Mouse (Mus musculus) embryonic facial prominence, embryonic 10.5 days (tissue): ENCODE data around the gene Afmid. TPM values are rescaled to one million over a fixed set of nuclear protein-coding genes. Genes with fewer than 3 reads are reported as not detected.

Experiments used
- DNase-seq: peaks from one replicate; pipeline ENCODE4 v3.0.0-alpha.2; 2017; ENCODE audit warnings: low spot score
- H3K27ac ChIP-seq: fragments of 300-500 bp; sonication (generic); replicated peaks from 2 replicates; pipeline ENCODE4 v1.5.1; 2016; ENCODE audit warnings: mild to moderate bottlenecking
- H3K27me3 ChIP-seq: fragments of 300-500 bp; sonication (generic); replicated peaks from 2 replicates; pipeline ENCODE4 v1.6.1; 2016; ENCODE audit warnings: low read depth, mild to moderate bottlenecking; ENCODE audit not compliant: poor library complexity, severe bottlenecking
- H3K36me3 ChIP-seq: fragments of 300-500 bp; sonication (generic); replicated peaks from 2 replicates; pipeline ENCODE4 v1.6.1; 2016; ENCODE audit warnings: mild to moderate bottlenecking, moderate library complexity
- H3K4me1 ChIP-seq: fragments of 300-500 bp; sonication (generic); 2 replicates; pipeline ENCODE4 v1.6.1; 2016
- H3K4me3 ChIP-seq: fragments of 300-500 bp; sonication (generic); 2 replicates; pipeline ENCODE4 v1.5.1; 2016; ENCODE audit warnings: mild to moderate bottlenecking, moderate library complexity
- H3K9me3 ChIP-seq: fragments of 300-500 bp; sonication (generic); 2 replicates; pipeline ENCODE4 v1.6.1; 2016; ENCODE audit warnings: mild to moderate bottlenecking
- WGBS: fragments of 180-500 bp; shearing (Covaris S2); methylation state at CpG from one replicate; pipeline ENCODE4 v1.1.7; 2016; 5-methylcytosine and 5-hydroxymethylcytosine counted together
- polyA plus RNA-seq: library from polyadenylated mRNA; unstranded; fragments of >200 nt; fragmentation: Nextera tagmentation; extraction: Ambion mirVana; gene quantifications from 2 replicates; pipeline ENCODE4 v1.2.1, GENCODE M21; 2016

Gene Afmid
- polyA plus RNA-seq, 1 experiment from 2014 or later = 3.5 TPM

- WGBS = 85% methylated on average over 8 of the region's 8 CpGs
- no peak for DNase-seq
Observed at GRCm38 (mm10) chr11:117819095-117819494, 6.6 kb upstream of the Afmid start.

DNA sequence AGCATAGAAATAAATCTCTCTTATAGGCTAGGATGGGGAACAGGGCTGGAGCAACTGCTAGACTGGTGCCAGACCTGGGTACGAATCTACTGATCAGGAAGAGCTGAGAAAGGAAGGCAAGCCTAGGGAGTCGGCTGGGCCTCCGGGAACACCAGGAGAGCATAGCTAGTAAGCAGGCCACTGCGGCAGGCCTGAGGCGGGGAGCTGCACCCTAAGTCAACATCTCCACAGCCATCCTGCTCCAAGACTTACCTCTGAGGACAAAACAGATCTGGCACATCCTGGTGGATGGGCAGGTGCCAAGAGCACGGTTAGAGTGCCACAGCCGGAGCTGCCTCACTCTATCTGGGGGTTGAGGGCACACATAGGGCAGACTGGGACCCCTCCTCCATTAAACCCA lies 5.6 kb upstream of the Afmid start:
- Histone ChIP-seq H3K4me1 (peaks cover 32% of the 10 kb centered on the region), H3K4me3 (no peak overlapping the region), H3K36me3 (peaks cover 91% of the 10 kb centered on the region), H3K9me3 (no peaks in the 10 kb centered on the region), H3K27ac (no peak overlapping the region), H3K27me3 (no peaks in the 10 kb centered on the region)
- WGBS = 94% methylated on average over 7 of the region's 7 CpGs
- DNase-seq = no peak

More at GRCm38 (mm10) chr11:117819095-117819494, 6.6 kb upstream of the Afmid start:
- Histone ChIP-seq H3K9me3 (no peaks in the 10 kb centered on the region), H3K36me3 (peaks cover 100% of the 10 kb centered on the region), H3K27me3 (no peaks in the 10 kb centered on the region), H3K27ac (no peak overlapping the region), H3K4me3 (no peak overlapping the region), H3K4me1 (peaks cover 22% of the 10 kb centered on the region)

DNA sequence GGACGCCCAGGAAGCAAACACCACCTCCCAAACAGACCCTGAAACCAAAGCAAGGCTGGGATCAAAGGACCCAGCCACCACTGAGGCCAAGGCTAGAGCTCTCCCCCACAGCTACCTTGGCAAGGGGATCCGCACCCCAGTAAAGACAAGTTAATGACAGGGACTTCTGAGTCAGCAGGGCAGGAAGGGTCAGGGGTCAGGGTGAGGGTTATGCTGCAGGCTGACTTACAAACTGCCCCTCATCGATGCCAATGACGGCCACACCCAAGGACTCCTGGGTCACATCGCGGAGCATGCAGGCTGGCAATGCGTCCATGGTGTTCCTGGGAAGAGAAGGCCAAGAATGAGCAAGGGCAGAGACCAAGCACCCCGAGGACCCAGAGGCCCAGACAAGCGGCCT lies 3.9 kb upstream of the Afmid start:
- no peak for DNase-seq
- no peak overlapping the region for H3K4me3 ChIP-seq
- peaks cover 74% of the 10 kb centered on the region for H3K36me3 ChIP-seq
- peaks cover 49% of the 10 kb centered on the region for H3K4me1 ChIP-seq
- H3K27ac ChIP-seq = no peak overlapping the region
- H3K9me3 ChIP-seq = no peaks in the 10 kb centered on the region
- WGBS = 87% methylated on average over 9 of the region's 9 CpGs
- no peaks in the 10 kb centered on the region for H3K27me3 ChIP-seq

GRCm38 (mm10) chr11:117822728-117823241 lies 2.9 kb upstream of the Afmid start:
- H3K9me3 ChIP-seq = no peaks in the 10 kb centered on the region
- no peak for DNase-seq
- no peak overlapping the region for H3K27ac ChIP-seq
- peaks cover 58% of the 10 kb centered on the region for H3K4me1 ChIP-seq
- WGBS = 97% methylated on average over 7 of the region's 7 CpGs
- H3K36me3 ChIP-seq = peaks cover 65% of the 10 kb centered on the region
- H3K4me3 ChIP-seq = no peak overlapping the region
- H3K27me3 ChIP-seq = no peaks in the 10 kb centered on the region

GRCm38 (mm10) chr11:117823411-117823810 lies 2.3 kb upstream of the Afmid start:
- Histone ChIP-seq H3K36me3 (peaks cover 59% of the 10 kb centered on the region), H3K4me3 (no peak overlapping the region; the same call in 1 of the 2 replicates), H3K27ac (no peak overlapping the region), H3K27me3 (no peaks in the 10 kb centered on the region), H3K9me3 (no peaks in the 10 kb centered on the region), H3K4me1 (peaks cover 62% of the 10 kb centered on the region)
- DNase-seq = no peak
- WGBS = 92% methylated on average over 6 of the region's 6 CpGs

- DNase-seq = peak; percentile 88
Observed at GRCm38 (mm10) chr11:117824060-117824969, 1.4 kb upstream of the Afmid start.

DNA sequence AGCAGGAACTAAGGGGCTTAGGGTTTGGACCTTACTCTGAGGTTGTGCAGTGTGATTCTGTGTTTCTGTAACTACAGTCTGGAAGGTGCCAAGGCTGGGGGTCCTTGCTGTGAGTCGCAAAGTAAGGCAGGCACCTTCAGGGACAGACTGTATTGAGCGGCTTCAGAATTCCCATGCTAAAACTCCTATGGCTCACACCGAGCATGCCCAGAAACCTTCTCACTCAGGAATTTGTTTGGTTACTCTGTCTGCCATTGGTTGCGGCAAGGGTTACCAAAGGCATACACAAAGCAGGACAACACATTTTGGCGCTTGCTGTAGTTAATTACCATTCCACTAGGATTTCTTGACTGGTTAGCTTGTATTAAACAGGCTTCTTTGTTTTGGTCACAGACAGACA lies 440 bp downstream of the Afmid start:
- DNase-seq = peak; percentile 58
- 10% methylated on average over 5 of the region's 5 CpGs for WGBS
- no peaks in the 10 kb centered on the region for H3K27me3 ChIP-seq
- H3K4me3 ChIP-seq = peak overlapping the region; percentile 85
- H3K9me3 ChIP-seq = no peaks in the 10 kb centered on the region
- peaks cover 31% of the 10 kb centered on the region for H3K36me3 ChIP-seq
- H3K27ac ChIP-seq = peak overlapping the region; percentile 97
- peaks cover 64% of the 10 kb centered on the region for H3K4me1 ChIP-seq

More at GRCm38 (mm10) chr11:117824060-117824969, 1.4 kb upstream of the Afmid start:
- 30% methylated on average over 23 of the region's 23 CpGs for WGBS
- peak overlapping the region; percentile 97 for H3K27ac ChIP-seq
- peaks cover 67% of the 10 kb centered on the region for H3K4me1 ChIP-seq
- no peaks in the 10 kb centered on the region for H3K27me3 ChIP-seq
- peaks cover 50% of the 10 kb centered on the region for H3K36me3 ChIP-seq
- H3K9me3 ChIP-seq = no peaks in the 10 kb centered on the region
- peak overlapping the region; percentile 85 for H3K4me3 ChIP-seq

DNA sequence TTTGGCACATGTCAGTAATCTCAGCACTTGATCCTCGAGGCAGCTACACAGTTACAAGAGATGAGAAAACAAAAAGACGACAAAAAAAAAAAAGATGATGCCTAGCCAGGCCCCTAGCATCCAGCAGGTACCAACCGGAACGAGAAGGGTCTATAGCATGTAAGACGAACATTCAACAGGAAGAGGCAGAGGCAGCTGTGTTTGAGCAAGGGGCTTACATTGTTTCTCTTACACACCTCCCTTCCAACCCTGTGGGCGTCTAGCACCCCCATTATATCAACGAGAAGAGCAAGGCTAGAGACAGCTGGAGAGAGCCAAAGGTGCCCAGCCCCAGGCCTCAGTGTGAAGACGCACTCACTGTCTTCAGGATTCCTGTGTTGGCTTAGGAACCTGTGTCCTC lies 1.2 kb downstream of the Afmid start:
- DNase-seq = no peak
- peak overlapping the region; percentile 97; the same call in 1 of the 2 replicates for H3K27ac ChIP-seq
- no peak overlapping the region for H3K4me3 ChIP-seq
- no peaks in the 10 kb centered on the region for H3K27me3 ChIP-seq
- H3K4me1 ChIP-seq = peaks cover 66% of the 10 kb centered on the region
- 74% methylated on average over 8 of the region's 8 CpGs for WGBS
- H3K9me3 ChIP-seq = no peaks in the 10 kb centered on the region
- peaks cover 24% of the 10 kb centered on the region for H3K36me3 ChIP-seq

GRCm38 (mm10) chr11:117827386-117827785 lies 1.7 kb downstream of the Afmid start:
- Histone ChIP-seq H3K9me3 (no peaks in the 10 kb centered on the region), H3K27ac (no peak overlapping the region), H3K4me1 (peaks cover 69% of the 10 kb centered on the region), H3K36me3 (peaks cover 19% of the 10 kb centered on the region), H3K27me3 (no peaks in the 10 kb centered on the region), H3K4me3 (no peak overlapping the region)
- 77% methylated on average over 3 of the region's 3 CpGs for WGBS
- no peak for DNase-seq

DNA sequence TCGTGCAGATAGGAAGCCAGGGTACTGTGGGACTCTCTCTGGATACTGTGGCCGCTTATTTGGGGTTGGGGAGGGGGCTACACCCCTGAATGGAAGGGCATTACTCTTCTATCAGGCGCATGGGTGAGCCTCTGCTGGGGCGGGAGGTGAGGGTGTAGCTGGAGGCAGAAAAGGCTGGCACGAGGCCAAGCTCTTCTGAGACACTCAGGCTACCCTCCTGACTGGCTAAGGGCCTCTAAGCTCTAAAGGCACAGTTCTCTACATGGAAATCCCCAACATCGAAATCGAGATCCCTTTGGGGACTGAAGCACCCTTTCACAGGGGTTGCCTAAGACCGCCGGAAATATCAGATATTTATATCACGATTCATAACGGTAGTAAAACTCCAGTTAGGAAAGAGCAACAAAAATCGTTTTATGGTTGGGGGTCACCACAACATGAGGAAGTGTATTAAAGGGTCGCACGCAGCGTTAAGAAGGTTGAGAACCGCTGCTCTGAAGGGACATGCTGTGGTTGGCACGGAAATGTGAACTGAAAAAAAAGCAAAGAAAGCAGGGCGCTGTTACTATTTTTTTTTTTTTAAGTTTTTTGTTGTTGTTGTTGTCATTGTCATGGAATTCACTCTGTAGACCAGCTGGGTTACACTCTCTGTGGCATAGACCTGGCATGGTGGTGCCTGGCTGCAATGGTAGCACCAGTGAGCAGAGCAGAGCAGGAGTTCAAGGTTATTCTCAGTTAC lies 2.6 kb downstream of the Afmid start:
- 88% methylated on average over 18 of the region's 18 CpGs for WGBS
- DNase-seq = no peak
- peaks cover 64% of the 10 kb centered on the region for H3K4me1 ChIP-seq
- H3K36me3 ChIP-seq = peaks cover 9% of the 10 kb centered on the region
- no peaks in the 10 kb centered on the region for H3K9me3 ChIP-seq
- H3K27me3 ChIP-seq = no peaks in the 10 kb centered on the region
- H3K27ac ChIP-seq = 0 out of 2 replicates have a peak overlapping the region, but pooled peaks have one; percentile 25
- H3K4me3 ChIP-seq = no peak overlapping the region

DNA sequence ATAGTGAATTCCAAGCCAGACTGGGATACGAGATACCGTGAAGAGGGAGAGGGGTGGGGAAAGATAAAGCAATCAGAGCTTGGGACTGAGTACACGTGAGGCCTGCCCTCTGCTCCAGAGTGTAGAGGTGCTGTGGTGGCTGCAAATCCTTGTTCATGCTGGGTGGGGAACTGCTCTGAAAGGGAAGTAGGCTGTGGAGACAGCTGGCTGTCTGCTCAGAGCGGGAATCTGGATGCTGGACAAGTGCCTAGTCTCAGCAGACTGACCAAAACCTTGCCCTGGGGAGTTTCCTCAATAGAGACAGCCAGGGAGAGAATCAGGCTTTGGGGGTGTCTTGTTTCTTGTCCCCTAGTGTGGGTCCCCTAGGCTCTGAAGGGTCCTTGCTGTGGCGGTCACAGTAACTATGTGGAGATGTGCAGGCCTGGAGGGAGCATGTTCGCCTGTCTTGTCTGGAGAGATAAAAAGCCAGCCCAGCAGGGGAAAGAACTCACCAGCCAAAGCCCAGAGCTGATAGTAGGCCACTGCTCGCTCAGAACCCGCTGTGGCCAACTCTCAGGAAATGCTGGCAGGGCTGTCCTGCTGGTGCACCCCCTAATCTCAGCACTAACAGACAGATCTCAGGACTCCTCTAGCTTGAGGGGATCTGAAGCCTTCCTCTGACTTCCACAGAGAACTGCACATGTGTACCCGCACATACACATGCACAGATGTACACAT lies 3.3 kb downstream of the Afmid start:
- Histone ChIP-seq H3K27me3 (no peaks in the 10 kb centered on the region), H3K36me3 (peaks cover 2% of the 10 kb centered on the region), H3K4me1 (peaks cover 58% of the 10 kb centered on the region), H3K9me3 (no peaks in the 10 kb centered on the region), H3K4me3 (no peak overlapping the region), H3K27ac (no peak overlapping the region)
- DNase-seq = no peak
- WGBS = 59% methylated on average over 9 of the region's 9 CpGs

DNA sequence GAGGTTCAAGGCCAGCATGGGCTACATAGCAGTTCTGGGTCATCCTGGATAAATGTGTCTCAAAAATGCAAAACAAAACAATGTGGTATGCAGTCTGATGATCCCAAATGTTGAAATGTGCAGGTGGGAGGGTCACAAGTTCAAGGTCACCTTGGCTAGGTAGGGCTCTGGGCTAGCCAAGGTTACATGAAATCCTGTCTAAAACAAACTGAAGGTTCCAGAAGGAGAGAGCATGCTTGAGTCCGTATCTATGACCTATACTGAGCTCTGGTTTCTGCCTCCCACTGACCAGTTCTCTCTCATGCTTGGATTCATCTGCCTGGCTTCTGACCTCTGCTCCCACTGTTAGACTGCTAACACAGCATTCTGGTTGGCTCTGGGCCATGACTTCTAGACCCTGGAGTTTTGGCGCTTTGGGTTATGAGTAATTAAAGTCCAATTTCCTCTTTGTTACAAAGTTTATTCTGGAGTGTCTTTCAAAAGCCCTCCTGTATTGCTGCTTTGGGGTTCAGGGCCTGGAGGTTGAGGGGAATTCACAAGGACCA lies 4.0 kb downstream of the Afmid start:
- WGBS = 85% methylated on average over 2 of the region's 2 CpGs
- Histone ChIP-seq H3K9me3 (no peaks in the 10 kb centered on the region), H3K4me3 (no peak overlapping the region), H3K27me3 (no peaks in the 10 kb centered on the region), H3K36me3 (no peaks in the 10 kb centered on the region), H3K4me1 (peaks cover 51% of the 10 kb centered on the region), H3K27ac (no peak overlapping the region)
- no peak for DNase-seq
